Mouse (Mus musculus) myocyte (in vitro differentiated cells): ENCODE results near the gene Ddrgk1.

Experiments used
- MYOD1 ChIP-seq, 3 experiments: IDR thresholded peaks; one replicate each; pipeline ENCODE4 v1.6.1; 2011; ENCODE audit warnings: control low read depth in 2 of 3, low read depth in 2 of 3, mild to moderate bottlenecking in 2 of 3, moderate library complexity in 1 of 3; ENCODE audit not compliant: insufficient read length in 2 of 3, control insufficient read depth in 1 of 3
- REST ChIP-seq: IDR thresholded peaks from one replicate; pipeline ENCODE4 v1.6.1; 2011; ENCODE audit warnings: mild to moderate bottlenecking, control low read depth, moderate library complexity; ENCODE audit not compliant: insufficient read depth, insufficient read length

DNA sequence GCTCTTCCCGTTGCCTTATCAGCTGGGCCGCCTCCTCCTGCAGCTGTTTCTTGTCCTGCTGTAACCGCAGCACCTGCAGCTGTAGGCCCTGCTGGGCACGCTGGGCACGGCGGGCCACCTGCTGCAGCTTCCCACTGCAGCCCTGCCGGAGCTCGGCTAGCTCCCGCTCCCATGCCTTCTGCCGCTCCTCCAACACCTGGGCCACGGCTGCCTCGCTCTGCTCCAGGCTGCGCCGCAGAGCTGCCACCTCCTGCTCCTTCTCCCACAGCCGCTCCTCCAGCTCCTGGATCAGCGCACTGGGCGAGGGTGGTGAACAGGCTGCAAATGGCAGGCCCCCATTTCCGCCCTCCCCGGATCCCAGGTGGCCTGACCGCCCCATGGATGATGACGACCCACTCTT lies 28.6 kb downstream of the Ddrgk1 start:
- no peak for TF ChIP-seq REST
- peak in 2 of 3 experiments; percentile 71 to 85 for TF ChIP-seq MYOD1 (IDR thresholded peaks at IDR 0.05; ENCODE audit: control insufficient read depth in 1 of 3, insufficient read length in 2 of 3, low read depth in 2 of 3)
